Mouse (Mus musculus) spleen, postnatal 4 days (tissue): Measurements from ENCODE around the gene CN725425.

Source experiments
- DNase-seq, 2 experiments: peaks; one replicate each; pipeline ENCODE4 v3.0.0; 2022; ENCODE audit warnings: low spot score in 2 of 2

Gene CN725425

GRCm38 (mm10) chr15:91206518-91206917, 7.2 kb downstream of the CN725425 start:
- DNase-seq, result no peak

- DNase-seq, result no peak
Measured at GRCm38 (mm10) chr15:91237294-91237693, 38.0 kb downstream of the CN725425 start.

DNA sequence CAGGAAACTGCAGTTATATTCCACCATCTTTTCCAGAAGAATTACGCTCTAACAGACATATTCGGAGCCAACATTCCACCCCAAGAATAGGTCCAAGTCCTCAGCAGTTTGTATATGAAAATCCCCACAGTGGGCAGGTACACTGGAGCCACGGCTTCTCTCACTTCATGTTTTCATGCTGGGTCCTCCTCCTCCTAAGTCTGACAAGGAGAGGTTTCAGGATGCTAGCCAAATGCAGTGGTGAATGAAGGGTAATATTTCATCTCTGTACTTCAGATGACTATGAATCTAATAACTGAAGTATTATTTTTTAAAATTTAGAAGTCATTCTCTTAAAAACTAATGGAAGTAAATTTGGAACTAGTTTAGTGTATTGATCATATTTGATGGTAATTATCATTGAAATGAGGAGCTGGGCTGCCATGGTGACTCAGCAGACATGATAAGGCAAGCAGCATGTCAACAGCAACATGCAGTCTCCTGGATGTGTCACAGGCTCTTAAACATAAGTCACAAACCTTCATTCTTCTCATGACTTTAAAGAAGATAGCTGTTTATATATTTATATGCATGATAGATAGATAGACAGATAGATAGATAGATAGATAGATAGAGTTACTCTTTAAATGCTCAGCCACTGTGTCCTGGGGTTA, 41.5 kb downstream of the CN725425 start:
- no peak for DNase-seq

- no peak for DNase-seq
Measured at GRCm38 (mm10) chr15:91250815-91251214, 51.5 kb downstream of the CN725425 start.

- DNase-seq, result no peak
Measured at GRCm38 (mm10) chr15:91251544-91252408, 52.5 kb downstream of the CN725425 start.

DNA sequence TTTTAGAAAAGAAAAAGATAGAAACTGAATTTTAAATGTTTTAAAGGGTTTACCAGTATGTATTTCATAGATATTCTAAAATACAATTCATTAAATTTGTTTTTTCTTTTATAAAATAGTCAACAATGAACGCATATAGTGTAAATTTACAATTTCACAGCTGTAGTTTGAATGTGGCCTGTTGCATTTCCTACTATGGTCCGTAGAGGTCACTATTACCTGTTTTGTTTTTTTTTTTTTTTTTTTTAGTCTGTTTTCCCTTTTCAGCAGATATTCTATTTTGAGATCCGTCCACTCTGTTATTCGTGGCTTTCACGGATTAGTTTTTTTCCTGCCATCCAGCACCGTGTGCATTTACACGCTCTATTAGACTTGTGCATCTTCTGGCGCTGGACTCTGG, 53.7 kb downstream of the CN725425 start:
- DNase-seq, result no peak

- DNase-seq, result no peak
Measured at GRCm38 (mm10) chr15:91255308-91255707, 56.0 kb downstream of the CN725425 start.

DNA sequence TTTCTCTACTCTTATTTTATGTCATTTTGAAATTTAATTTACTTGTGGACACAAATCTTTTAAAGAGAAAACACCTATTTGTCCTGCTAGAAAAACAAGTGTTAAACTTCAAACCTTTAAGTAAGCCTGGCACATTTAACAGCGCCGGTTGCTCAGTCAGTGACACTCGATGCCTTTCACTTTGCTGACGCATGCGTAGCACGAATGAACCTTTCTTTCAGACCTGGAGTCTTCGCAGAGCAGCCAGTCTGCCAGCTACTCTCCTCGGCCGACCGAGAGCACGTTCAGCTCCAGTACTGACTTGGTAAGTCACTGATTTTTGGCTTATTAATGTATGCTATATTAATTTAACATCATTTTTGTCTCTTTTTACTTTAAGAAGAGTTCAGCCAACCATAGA, 57.8 kb downstream of the CN725425 start:
- DNase-seq, result no peak

GRCm38 (mm10) chr15:91260578-91260977, 61.3 kb downstream of the CN725425 start:
- DNase-seq, result no peak

DNA sequence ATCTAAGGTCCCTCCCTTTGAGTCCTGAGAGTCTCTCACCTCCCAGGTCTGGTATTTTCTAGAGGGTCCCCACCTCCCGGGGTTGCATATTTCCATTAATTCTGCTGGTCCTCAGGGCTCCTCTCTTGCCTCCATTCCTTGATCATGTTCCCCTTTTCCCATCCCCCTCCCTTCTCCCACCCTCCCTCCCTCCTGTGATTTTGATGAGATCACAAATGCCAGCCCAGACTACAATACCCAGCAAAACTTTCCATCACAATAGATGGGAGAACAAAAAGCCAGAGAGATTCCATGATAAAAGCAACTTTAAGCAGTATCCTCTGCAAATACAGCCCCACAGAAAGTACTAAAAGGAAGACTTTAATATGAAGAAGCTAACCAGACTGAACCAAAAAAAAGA, 64.6 kb downstream of the CN725425 start:
- DNase-seq, result no peak

DNA sequence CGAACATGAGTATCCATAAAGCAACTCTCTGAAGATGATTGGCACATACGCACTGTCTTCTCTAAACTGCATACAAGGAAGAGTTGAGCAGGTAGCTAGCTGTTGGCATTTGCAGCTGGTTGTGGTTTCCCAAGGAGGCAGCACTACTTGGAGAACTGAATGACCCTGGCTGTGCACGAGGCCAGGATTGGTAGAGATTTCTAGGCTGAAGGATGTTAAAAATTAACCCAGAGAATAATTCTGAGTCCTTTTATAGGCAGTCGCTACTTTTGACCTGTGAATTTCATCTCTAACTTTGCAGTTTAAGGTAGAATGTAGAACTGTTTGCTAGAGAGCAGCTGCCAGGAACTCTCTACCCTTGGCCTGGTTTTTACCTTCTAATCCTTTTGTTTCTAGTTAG, 69.2 kb downstream of the CN725425 start:
- no peak for DNase-seq

DNA sequence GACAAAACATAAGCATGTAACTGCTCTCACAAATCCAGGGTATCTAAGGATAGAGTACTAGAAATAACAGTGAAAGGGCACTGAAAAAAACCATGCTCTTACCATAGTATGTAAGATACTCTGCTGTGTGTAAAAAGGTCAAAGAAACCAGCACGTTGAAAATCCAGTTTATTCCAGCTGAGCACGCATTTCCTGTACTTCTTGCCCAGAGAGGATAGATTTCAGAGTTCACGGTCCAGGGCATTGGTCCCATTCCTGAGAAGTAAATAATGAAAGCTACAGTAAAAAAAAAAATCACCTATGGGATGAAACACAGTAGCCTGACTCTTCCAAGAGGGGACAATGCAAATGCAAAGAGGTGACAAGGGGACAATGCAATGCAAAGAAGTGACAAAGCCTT, 76.7 kb downstream of the CN725425 start:
- no peak for DNase-seq

DNA sequence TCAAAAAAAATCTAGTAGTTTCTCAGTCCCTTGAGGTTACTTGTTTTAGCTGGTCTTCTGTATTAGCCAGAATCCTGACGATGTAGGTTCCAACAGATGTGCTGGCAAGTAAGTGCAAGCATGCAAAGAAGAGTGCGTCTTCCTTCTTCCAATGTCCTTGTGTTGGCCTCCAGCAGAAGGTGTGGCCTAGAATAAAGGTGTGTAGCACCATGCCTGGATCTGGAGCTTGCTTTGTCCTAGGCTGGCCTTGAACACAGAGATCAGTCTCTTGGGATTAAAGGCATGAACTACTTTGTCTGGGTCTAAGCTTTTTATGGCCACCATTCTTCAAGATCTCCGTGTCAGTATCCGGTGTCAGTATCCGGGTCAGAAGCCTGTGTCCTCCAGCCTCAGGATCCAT, 80.3 kb downstream of the CN725425 start:
- no peak for DNase-seq

DNA sequence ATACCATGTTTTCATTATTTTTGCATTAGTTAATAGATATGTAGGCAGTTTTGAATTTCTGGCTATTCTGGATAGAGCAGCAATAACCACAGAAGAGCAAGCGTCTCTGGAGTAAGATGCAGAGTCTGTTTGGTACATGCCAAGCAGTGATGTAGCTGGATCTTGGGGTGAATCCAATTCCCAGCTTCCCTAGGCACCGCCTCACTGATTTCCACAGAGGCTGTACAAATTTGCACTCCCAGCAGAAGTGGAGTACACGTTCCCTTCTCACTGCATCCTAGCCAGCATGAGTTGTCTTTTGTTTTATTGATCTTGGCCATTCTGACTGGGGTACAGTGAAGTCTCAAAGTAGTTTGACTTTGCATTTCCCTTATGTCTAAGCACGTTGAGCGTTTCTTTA, 82.2 kb downstream of the CN725425 start:
- DNase-seq, result no peak

GRCm38 (mm10) chr15:91282822-91283221, 83.5 kb downstream of the CN725425 start:
- no peak for DNase-seq

GRCm38 (mm10) chr15:91283418-91283817, 84.1 kb downstream of the CN725425 start:
- no peak for DNase-seq

DNA sequence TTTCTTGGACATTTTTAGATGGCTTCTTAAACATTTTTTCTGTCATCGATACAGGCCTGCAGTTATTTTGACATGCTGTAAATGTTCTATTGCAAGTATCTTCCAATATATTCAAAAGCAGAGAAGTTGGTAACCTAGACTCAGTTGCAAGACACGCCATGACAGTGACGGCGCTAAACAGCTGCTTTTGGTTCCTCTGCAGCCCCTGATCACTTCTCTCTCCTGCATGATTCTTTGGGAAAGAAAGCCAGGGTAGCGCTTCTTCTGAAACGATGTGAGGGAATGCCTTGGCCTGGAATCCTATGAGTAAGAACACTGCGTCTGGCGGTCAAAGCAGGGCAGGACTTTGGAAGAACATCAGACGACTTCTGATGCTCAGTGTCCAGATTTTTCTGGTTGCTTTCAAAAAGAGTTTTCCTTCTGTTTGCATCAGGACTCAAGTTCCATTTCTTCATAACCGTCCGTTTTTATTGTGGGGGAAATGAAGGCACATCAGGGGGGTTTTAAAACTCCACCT, 100.1 kb downstream of the CN725425 start:
- no peak for DNase-seq

- DNase-seq, result peak; percentile 69 to 89
Measured at GRCm38 (mm10) chr15:91301366-91301765, 102.1 kb downstream of the CN725425 start.

GRCm38 (mm10) chr15:91304296-91304852, 105.1 kb downstream of the CN725425 start:
- DNase-seq, result no peak
